Mouse (Mus musculus) bone marrow macrophage, adult 2 months (primary cell): ENCODE measurements around the gene Hoxa5.

ENCODE experiments used
- CTCF ChIP-seq: IDR thresholded peaks from 2 replicates; pipeline ENCODE4 v1.5.1; 2012; ENCODE audit warnings: low read depth, mild to moderate bottlenecking, low read length, moderate library complexity
- POLR2A ChIP-seq: IDR thresholded peaks from 2 replicates; pipeline ENCODE4 v1.6.1; 2012; ENCODE audit warnings: mild to moderate bottlenecking, low read depth, low read length, borderline replicate concordance

GRCm38 (mm10) chr6:52170166-52170897 is 34.1 kb downstream of the Hoxa5 start:
- TF ChIP-seq CTCF = no peak
- no peak for TF ChIP-seq POLR2A
